Mouse (Mus musculus) midbrain, embryonic 13.5 days (tissue): ENCODE measurements at regions not wholly inside any gene's neighbourhood (a gene's known extent, or its start where the extent isn't known, plus 50 kb on each side); places are given as distances from the start of the nearest gene placed in this dataset.
A peak's percentile ranks its signal among the peaks of the same experiment; 100 is the strongest.

Source experiments
- ATAC-seq: fragments of 200-750 bp; cut with Nextera tagmentation; 2 replicates; pipeline ENCODE4 v1.8.0; 2017; ENCODE audit warnings: mild to moderate bottlenecking, moderate TSS enrichment, moderate library complexity
- H3K27ac ChIP-seq: fragments of 300-500 bp; sonication (generic); 2 replicates; pipeline ENCODE4 v1.5.1; 2015; ENCODE audit warnings: inconsistent platforms, mild to moderate bottlenecking, moderate library complexity
- H3K27me3 ChIP-seq: fragments of 300-500 bp; sonication (generic); 2 replicates; pipeline ENCODE4 v1.6.1; 2015; ENCODE audit warnings: mild to moderate bottlenecking, inconsistent platforms
- H3K36me3 ChIP-seq: fragments of 300-500 bp; sonication (generic); 2 replicates; pipeline ENCODE4 v1.6.1; 2015; ENCODE audit warnings: mild to moderate bottlenecking, inconsistent platforms
- H3K4me1 ChIP-seq: fragments of 300-500 bp; sonication (generic); replicated peaks from 2 replicates; pipeline ENCODE4 v1.6.1; 2015; ENCODE audit warnings: inconsistent platforms
- H3K4me2 ChIP-seq: fragments of 300-500 bp; sonication (generic); replicated peaks from 2 replicates; pipeline ENCODE4 v1.6.1; 2015; ENCODE audit warnings: moderate library complexity, mild to moderate bottlenecking, inconsistent platforms
- H3K4me3 ChIP-seq: fragments of 300-500 bp; sonication (generic); replicated peaks from 2 replicates; pipeline ENCODE4 v1.5.1; 2015; ENCODE audit warnings: mild to moderate bottlenecking, inconsistent platforms
- H3K9ac ChIP-seq: fragments of 300-500 bp; sonication (generic); replicated peaks from 2 replicates; pipeline ENCODE4 v1.6.1; 2015; ENCODE audit warnings: mild to moderate bottlenecking, inconsistent platforms
- H3K9me3 ChIP-seq: fragments of 300-500 bp; sonication (generic); 2 replicates; pipeline ENCODE4 v1.6.1; 2016; ENCODE audit warnings: mild to moderate bottlenecking, inconsistent platforms
- WGBS: fragments of 180-500 bp; shearing (Covaris S2); methylation state at CpG from one replicate; pipeline ENCODE4 v1.1.7; 2015; 5-methylcytosine and 5-hydroxymethylcytosine counted together

DNA sequence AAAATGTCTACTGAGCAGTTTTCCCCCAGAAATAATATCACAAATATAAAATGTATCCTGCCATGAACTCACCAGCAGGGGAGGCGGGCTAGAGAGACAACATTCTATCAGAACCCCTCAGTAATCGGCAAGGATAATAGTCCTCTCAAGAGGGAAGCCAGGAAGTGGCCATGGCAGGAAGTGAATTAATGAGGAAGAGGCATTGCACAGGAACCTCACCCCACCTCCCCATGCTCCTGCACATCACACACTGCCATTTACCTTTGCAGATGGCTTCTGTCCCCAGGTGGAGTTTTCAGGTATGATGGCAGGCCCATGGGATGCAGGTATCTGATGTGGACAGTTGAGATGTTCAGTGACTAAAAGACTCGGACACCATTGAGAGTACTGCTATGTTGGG lies 185.9 kb upstream of the Tgfbr2 start:
- no peaks in the 10 kb centered on the region for H3K9me3 ChIP-seq
- peaks cover 8% of the 10 kb centered on the region; the same call in 1 of the 2 replicates for H3K4me1 ChIP-seq
- no peak for ATAC-seq
- WGBS = 84% methylated on average over 3 of the region's 3 CpGs
- no peak overlapping the region for H3K4me2 ChIP-seq
- H3K27me3 ChIP-seq = no peaks in the 10 kb centered on the region
- no peak overlapping the region for H3K27ac ChIP-seq
- no peak overlapping the region for H3K9ac ChIP-seq
- H3K4me3 ChIP-seq = no peak overlapping the region
- H3K36me3 ChIP-seq = no peaks in the 10 kb centered on the region

- ATAC-seq = peak; percentile 40; the same call in 1 of the 2 replicates
- H3K27me3 ChIP-seq = no peaks in the 10 kb centered on the region
- H3K27ac ChIP-seq = 0 out of 2 replicates have a peak overlapping the region, but pooled peaks have one; percentile 45
- 74% methylated on average over 7 of the region's 7 CpGs for WGBS
- peaks cover 14% of the 10 kb centered on the region for H3K4me1 ChIP-seq
- no peak overlapping the region for H3K4me3 ChIP-seq
- H3K9ac ChIP-seq = no peak overlapping the region
- no peaks in the 10 kb centered on the region for H3K9me3 ChIP-seq
- H3K4me2 ChIP-seq = no peak overlapping the region
- H3K36me3 ChIP-seq = no peaks in the 10 kb centered on the region
Measured at GRCm38 (mm10) chr9:116354056-116354732, 179.0 kb upstream of the Tgfbr2 start.

DNA sequence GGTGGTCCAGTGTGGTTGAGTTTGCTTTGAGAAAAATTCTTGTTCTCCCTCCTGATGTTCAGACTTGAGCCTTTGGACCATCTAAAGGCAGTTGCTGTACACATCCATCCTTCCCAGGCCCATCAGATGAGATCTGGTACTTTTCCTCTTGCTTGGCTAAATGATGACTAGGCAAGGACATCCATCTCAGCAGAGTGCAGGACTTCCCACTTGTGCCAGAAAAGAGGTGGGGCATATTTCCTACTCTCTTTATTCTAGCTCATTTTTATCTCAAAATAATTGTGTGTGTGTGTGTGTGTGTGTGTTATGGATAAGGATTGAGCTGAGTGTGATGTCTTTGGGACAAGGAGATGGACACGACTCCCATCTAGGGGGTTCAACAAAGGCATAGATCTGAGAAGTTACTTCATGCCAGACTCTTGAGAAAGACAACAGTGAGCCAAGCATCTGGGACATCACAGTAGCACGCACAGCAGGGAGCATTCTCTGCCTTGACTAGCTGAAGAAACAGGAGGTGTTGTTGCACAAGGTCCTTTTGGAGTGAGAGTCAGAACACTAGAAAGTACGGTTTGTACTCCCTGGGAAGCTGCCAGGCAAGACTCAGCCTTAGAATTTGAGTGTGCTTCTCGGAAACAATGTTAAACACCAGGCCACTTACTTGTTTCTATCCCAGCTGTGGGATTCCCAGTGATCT lies 177.8 kb upstream of the Tgfbr2 start:
- H3K27me3 ChIP-seq = no peaks in the 10 kb centered on the region
- H3K9ac ChIP-seq = no peak overlapping the region
- no peak for ATAC-seq
- no peaks in the 10 kb centered on the region for H3K9me3 ChIP-seq
- peaks cover 14% of the 10 kb centered on the region for H3K4me1 ChIP-seq
- no peaks in the 10 kb centered on the region for H3K36me3 ChIP-seq
- no peak overlapping the region for H3K4me3 ChIP-seq
- no peak overlapping the region for H3K27ac ChIP-seq
- no peak overlapping the region for H3K4me2 ChIP-seq
- 86% methylated on average over 4 of the region's 4 CpGs for WGBS

GRCm38 (mm10) chr9:116350804-116351547 lies 175.8 kb upstream of the Tgfbr2 start:
- H3K4me2 ChIP-seq = no peak overlapping the region
- peaks cover 14% of the 10 kb centered on the region for H3K4me1 ChIP-seq
- no peaks in the 10 kb centered on the region for H3K36me3 ChIP-seq
- no peak overlapping the region for H3K4me3 ChIP-seq
- no peak overlapping the region for H3K9ac ChIP-seq
- 74% methylated on average over 10 of the region's 10 CpGs for WGBS
- no peak overlapping the region for H3K27ac ChIP-seq
- no peak for ATAC-seq
- H3K9me3 ChIP-seq = no peaks in the 10 kb centered on the region
- H3K27me3 ChIP-seq = no peaks in the 10 kb centered on the region

DNA sequence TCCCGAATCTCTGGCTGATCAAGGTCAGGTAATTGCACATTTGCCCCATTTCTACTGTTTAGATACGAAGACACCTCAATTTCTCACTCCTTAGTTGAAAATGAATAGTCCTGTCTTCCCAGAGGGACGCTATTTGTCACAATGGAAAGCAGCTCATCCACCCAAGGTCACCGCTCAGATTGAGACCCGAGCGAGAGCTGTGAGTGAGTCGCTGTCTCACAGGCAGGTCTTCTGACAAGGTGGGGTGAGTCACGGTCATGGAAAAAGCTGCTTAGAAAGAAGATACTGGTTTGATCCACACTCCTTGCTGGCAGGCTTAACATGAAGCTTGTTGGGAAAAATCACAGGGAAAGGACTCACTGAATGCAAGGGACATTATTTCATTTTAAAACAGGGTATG lies 171.9 kb upstream of the Tgfbr2 start:
- H3K4me1 ChIP-seq = peaks cover 8% of the 10 kb centered on the region
- WGBS = 92% methylated on average over 8 of the region's 8 CpGs
- ATAC-seq = no peak

DNA sequence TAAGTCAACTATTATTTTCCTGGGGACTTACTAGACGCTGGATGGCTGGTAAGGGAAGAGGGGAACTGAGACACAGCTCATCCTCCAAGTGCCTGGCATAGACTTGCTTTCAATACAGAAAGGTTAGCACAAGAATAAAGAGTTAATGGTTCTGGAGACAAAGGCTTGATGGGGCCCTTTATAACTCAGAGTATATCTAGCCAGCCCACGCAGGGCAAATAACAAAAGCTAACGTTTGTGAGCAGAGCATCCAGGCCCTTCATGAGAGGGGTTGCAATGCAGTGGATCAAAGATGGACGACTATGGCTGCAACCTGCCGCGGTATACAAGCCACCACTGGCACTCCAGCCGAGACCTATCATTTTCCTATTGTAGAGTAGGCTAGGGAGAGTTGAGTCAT lies 171.3 kb upstream of the Tgfbr2 start:
- Histone ChIP-seq H3K4me3 (no peak overlapping the region), H3K36me3 (no peaks in the 10 kb centered on the region), H3K27me3 (no peaks in the 10 kb centered on the region), H3K9ac (no peak overlapping the region), H3K9me3 (no peaks in the 10 kb centered on the region), H3K27ac (no peak overlapping the region), H3K4me1 (peaks cover 7% of the 10 kb centered on the region), H3K4me2 (no peak overlapping the region)
- no peak for ATAC-seq
- 84% methylated on average over 7 of the region's 7 CpGs for WGBS

More for the DNA sequence above, 171.9 kb upstream of the Tgfbr2 start:
- Histone ChIP-seq H3K9ac (no peak overlapping the region), H3K9me3 (no peaks in the 10 kb centered on the region), H3K4me2 (no peak overlapping the region), H3K27me3 (no peaks in the 10 kb centered on the region), H3K36me3 (no peaks in the 10 kb centered on the region), H3K27ac (no peak overlapping the region), H3K4me3 (no peak overlapping the region)

DNA sequence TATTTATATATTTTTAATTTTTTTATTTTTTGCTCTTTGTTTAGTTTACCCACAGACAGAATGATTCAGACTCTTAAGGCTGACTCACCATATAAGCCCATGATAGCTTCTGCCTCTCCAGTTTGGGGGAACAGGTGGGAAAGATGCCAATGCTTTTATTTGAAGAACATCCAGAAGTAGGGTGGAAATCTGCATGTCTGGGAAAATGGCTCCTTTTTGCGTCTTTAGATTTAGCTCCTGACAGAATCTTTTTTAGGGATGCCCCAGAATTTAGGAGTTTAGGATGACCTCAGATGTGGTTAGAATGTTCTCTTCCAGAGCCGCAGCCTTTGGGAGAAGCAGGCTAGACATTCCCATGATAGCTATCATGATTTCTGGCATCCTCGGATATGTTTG lies 167.9 kb upstream of the Tgfbr2 start:
- H3K36me3 ChIP-seq = no peaks in the 10 kb centered on the region
- H3K9me3 ChIP-seq = peaks cover 3% of the 10 kb centered on the region; the same call in 1 of the 2 replicates
- no peak overlapping the region for H3K27ac ChIP-seq
- H3K27me3 ChIP-seq = no peaks in the 10 kb centered on the region
- WGBS = 93% methylated on average over 3 of the region's 3 CpGs
- H3K4me2 ChIP-seq = no peak overlapping the region
- H3K4me3 ChIP-seq = no peak overlapping the region
- H3K9ac ChIP-seq = no peak overlapping the region
- no peaks in the 10 kb centered on the region for H3K4me1 ChIP-seq
- no peak for ATAC-seq

- H3K4me1 ChIP-seq = no peaks in the 10 kb centered on the region
- H3K4me2 ChIP-seq = no peak overlapping the region
- H3K9me3 ChIP-seq = peaks cover 3% of the 10 kb centered on the region; the same call in 1 of the 2 replicates
- H3K9ac ChIP-seq = no peak overlapping the region
- H3K27ac ChIP-seq = no peak overlapping the region
- ATAC-seq = no peak
- no peaks in the 10 kb centered on the region for H3K27me3 ChIP-seq
- WGBS = 88% methylated on average over 8 of the region's 8 CpGs
- H3K4me3 ChIP-seq = no peak overlapping the region
- no peaks in the 10 kb centered on the region for H3K36me3 ChIP-seq
Measured at GRCm38 (mm10) chr9:116342446-116343085, 167.4 kb upstream of the Tgfbr2 start.

GRCm38 (mm10) chr9:116342009-116342408 lies 166.8 kb upstream of the Tgfbr2 start:
- Histone ChIP-seq H3K9me3 (peaks cover 3% of the 10 kb centered on the region; the same call in 1 of the 2 replicates), H3K36me3 (no peaks in the 10 kb centered on the region), H3K27me3 (no peaks in the 10 kb centered on the region), H3K4me2 (no peak overlapping the region), H3K4me1 (no peaks in the 10 kb centered on the region), H3K4me3 (no peak overlapping the region), H3K9ac (no peak overlapping the region), H3K27ac (no peak overlapping the region)
- WGBS = 69% methylated on average over 4 of the region's 4 CpGs
- ATAC-seq = no peak

- no peaks in the 10 kb centered on the region for H3K27me3 ChIP-seq
- H3K27ac ChIP-seq = no peak overlapping the region
- H3K9me3 ChIP-seq = peaks cover 3% of the 10 kb centered on the region; the same call in 1 of the 2 replicates
- no peak for ATAC-seq
- H3K9ac ChIP-seq = no peak overlapping the region
- no peak overlapping the region for H3K4me2 ChIP-seq
- no peaks in the 10 kb centered on the region for H3K4me1 ChIP-seq
- H3K4me3 ChIP-seq = no peak overlapping the region
- no peaks in the 10 kb centered on the region for H3K36me3 ChIP-seq
Measured at GRCm38 (mm10) chr9:116340952-116341351, 165.8 kb upstream of the Tgfbr2 start.

GRCm38 (mm10) chr9:116338729-116339100 lies 163.6 kb upstream of the Tgfbr2 start:
- Histone ChIP-seq H3K9me3 (peaks cover 3% of the 10 kb centered on the region; the same call in 1 of the 2 replicates), H3K9ac (no peak overlapping the region), H3K36me3 (no peaks in the 10 kb centered on the region), H3K27ac (no peak overlapping the region), H3K4me1 (no peaks in the 10 kb centered on the region), H3K4me3 (no peak overlapping the region), H3K4me2 (no peak overlapping the region), H3K27me3 (no peaks in the 10 kb centered on the region)
- ATAC-seq = no peak
- WGBS = 93% methylated on average over 5 of the region's 5 CpGs
